Mouse (Mus musculus) embryonic facial prominence, embryonic 14.5 days (tissue): ENCODE data around the gene Zfp524. TPM values are rescaled to one million over a fixed set of nuclear protein-coding genes. Genes with fewer than 3 reads are reported as not detected.

Experiments
- polyA plus RNA-seq: library from polyadenylated mRNA; unstranded; fragments of >200 nt; fragmentation: Nextera tagmentation; extraction: Ambion mirVana; gene quantifications from 2 replicates; pipeline ENCODE4 v1.2.1, GENCODE M21; 2014

Zfp524 gene
- polyA plus RNA-seq, 1 experiment from 2014 or later: 16.5 TPM

Other genes with a start within 250 kb of the Zfp524 start
- gene Fam71e2, start 243.1 kb upstream of the Zfp524 start, polyA plus RNA-seq: not detected in 2 replicates
- gene Il11, start 231.6 kb upstream of the Zfp524 start, polyA plus RNA-seq: 0.13 TPM in 1 of 2 replicates, not detected in the other
- gene Tmem190, start 231.5 kb upstream of the Zfp524 start, polyA plus RNA-seq: not detected in 2 replicates
- 5.5 and 6.6 TPM in 2 replicates for gene Tmem238, start 224.8 kb upstream of the Zfp524 start, polyA plus RNA-seq
- 275 and 300 TPM in 2 replicates for gene Rpl28, start 221.5 kb upstream of the Zfp524 start, polyA plus RNA-seq
- 347 and 359 TPM in 2 replicates for gene Ube2s, start 201.8 kb upstream of the Zfp524 start, polyA plus RNA-seq
- gene Shisa7, start 169.7 kb upstream of the Zfp524 start, polyA plus RNA-seq: 0.68 and 0.76 TPM in 2 replicates
- gene Isoc2b, start 144.2 kb upstream of the Zfp524 start, polyA plus RNA-seq: 6.5 and 7.0 TPM in 2 replicates
- 1.3 and 1.6 TPM in 2 replicates for gene Isoc2a, start 137.3 kb upstream of the Zfp524 start, polyA plus RNA-seq
- 0.35 TPM in 1 of 2 replicates, not detected in the other for gene Gm36210, start 107.9 kb upstream of the Zfp524 start, polyA plus RNA-seq
- gene Zfp628, start 99.2 kb upstream of the Zfp524 start, polyA plus RNA-seq: 3.7 and 4.0 TPM in 2 replicates
- gene Nat14, start 92.4 kb upstream of the Zfp524 start, polyA plus RNA-seq: 1.9 and 2.6 TPM in 2 replicates
- 8.1 and 8.7 TPM in 2 replicates for gene Ssc5d, start 88.6 kb upstream of the Zfp524 start, polyA plus RNA-seq
- gene Sbk2, start 50.0 kb upstream of the Zfp524 start, polyA plus RNA-seq: 0.64 and 0.92 TPM in 2 replicates
- 0.06 and 0.08 TPM in 2 replicates for gene Sbk3, start 43.2 kb upstream of the Zfp524 start, polyA plus RNA-seq
- 23.0 and 30.4 TPM in 2 replicates for gene Zfp579, start 18.3 kb upstream of the Zfp524 start, polyA plus RNA-seq
- 31.1 and 32.8 TPM in 2 replicates for gene Fiz1, start 282 bp downstream of the Zfp524 start, polyA plus RNA-seq
- 1.5 TPM in 1 of 2 replicates, not detected in the other for gene Gm44973, start 1.1 kb downstream of the Zfp524 start, polyA plus RNA-seq
- gene Zfp865, start 6.0 kb downstream of the Zfp524 start, polyA plus RNA-seq: 5.3 and 5.8 TPM in 2 replicates
- gene Ccdc106, start 6.1 kb downstream of the Zfp524 start, polyA plus RNA-seq: 21.6 and 30.7 TPM in 2 replicates
- gene 4632433K11Rik, start 19.7 kb downstream of the Zfp524 start, polyA plus RNA-seq: not detected in 2 replicates
- 4.4 and 6.0 TPM in 2 replicates for gene Zfp784, start 24.0 kb downstream of the Zfp524 start, polyA plus RNA-seq
- 34.9 and 44.1 TPM in 2 replicates for gene Zfp580, start 37.1 kb downstream of the Zfp524 start, polyA plus RNA-seq
- 105 and 114 TPM in 2 replicates for gene U2af2, start 47.7 kb downstream of the Zfp524 start, polyA plus RNA-seq
- gene Epn1, start 65.8 kb downstream of the Zfp524 start, polyA plus RNA-seq: 59.3 and 66.2 TPM in 2 replicates
- not detected in 2 replicates for gene Rfpl4, start 102.5 kb downstream of the Zfp524 start, polyA plus RNA-seq
- gene Rasl2-9, start 111.5 kb downstream of the Zfp524 start, polyA plus RNA-seq: 0.22 and 0.62 TPM in 2 replicates
- gene Vmn1r55, start 135.3 kb downstream of the Zfp524 start, polyA plus RNA-seq: not detected in 2 replicates
- gene Vmn1r56, start 182.3 kb downstream of the Zfp524 start, polyA plus RNA-seq: not detected in 2 replicates
- gene Vmn1r57, start 204.1 kb downstream of the Zfp524 start, polyA plus RNA-seq: not detected in 2 replicates